Mouse (Mus musculus) retina, postnatal 7 days (tissue): ENCODE data around the gene Sec22c.
A peak's percentile ranks its signal among the peaks of the same experiment; 100 is the strongest.

Experiments used
- DNase-seq: peaks from one replicate; pipeline ENCODE4 v3.0.0-alpha.2; 2012; ENCODE audit warnings: low read depth, low spot score

Gene Sec22c

GRCm38 (mm10) chr9:121653668-121654067, 51.6 kb downstream of the Sec22c start:
- no peak for DNase-seq

- DNase-seq, result no peak
Observed at GRCm38 (mm10) chr9:121647026-121647425, 58.3 kb downstream of the Sec22c start.

DNA sequence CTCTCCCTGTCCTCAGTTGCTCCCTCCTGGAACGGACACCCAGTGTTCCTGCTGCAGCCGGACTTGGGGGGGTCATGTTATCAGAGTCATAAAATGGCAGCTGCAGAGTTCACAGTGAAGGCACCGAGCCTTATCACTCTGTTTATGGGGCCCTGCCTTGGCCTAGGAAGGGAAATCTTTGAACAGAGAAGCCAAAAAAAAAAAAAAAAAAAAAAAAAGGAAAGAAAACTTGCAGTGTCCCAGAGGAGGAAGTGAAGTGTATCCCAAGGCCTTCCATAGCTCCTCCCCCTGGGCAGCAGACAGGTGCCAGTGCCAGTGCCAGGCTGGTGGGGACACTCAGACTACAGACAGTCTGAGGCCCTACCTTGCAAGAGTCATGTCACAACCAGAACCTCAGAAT, 60.4 kb downstream of the Sec22c start:
- DNase-seq, result no peak

DNA sequence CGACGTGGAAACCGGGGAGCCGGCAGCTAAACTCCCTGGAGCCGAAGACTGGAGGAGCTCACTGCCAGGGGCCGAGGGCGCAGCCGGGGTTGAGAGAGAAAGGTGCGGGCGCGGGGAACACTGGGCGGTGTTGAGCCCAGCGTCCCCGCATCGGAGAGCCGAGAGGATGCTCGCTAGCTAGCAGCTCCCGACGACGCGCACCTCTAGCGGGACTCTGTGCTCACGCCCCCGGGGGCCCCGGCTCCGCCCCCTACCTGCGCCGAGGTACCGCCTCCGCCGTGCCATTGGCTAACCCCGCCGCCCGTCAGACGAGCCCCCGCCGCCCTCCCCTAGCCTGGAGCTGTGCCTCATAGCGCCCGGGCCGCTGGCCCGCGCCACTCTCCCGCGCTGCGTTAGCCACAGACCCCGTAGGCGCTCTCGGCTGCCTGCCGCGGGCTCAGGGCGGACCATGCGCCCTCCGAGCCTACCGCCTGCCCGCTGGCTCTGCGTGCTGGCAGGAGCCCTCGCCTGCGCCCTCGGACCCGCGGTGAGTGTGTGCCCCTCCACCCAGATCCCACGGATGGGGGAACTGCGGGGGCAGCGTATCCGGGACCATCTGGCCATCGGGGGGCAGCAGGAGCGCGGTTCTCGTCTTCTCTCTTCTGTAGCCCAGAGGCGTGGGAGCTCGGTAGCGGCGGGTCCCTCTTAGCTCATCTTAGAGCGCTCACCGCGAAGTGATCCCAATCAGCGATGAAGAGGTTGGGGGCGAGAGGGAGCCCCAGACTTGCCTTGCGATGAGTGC, 62.7 kb downstream of the Sec22c start, which contains the start of gene Vipr1:
Gene Vipr1 (plus strand): TSS at position 316 of the 781 bp plus-strand sequence.
- peak; percentile 46 for DNase-seq

- DNase-seq, result peak; percentile 51
Observed at GRCm38 (mm10) chr9:121642001-121642400, 63.3 kb downstream of the Sec22c start, which contains the start of gene Lyzl4. Gene Lyzl4, minus strand, starts transcription at chr9:121642096.

DNA sequence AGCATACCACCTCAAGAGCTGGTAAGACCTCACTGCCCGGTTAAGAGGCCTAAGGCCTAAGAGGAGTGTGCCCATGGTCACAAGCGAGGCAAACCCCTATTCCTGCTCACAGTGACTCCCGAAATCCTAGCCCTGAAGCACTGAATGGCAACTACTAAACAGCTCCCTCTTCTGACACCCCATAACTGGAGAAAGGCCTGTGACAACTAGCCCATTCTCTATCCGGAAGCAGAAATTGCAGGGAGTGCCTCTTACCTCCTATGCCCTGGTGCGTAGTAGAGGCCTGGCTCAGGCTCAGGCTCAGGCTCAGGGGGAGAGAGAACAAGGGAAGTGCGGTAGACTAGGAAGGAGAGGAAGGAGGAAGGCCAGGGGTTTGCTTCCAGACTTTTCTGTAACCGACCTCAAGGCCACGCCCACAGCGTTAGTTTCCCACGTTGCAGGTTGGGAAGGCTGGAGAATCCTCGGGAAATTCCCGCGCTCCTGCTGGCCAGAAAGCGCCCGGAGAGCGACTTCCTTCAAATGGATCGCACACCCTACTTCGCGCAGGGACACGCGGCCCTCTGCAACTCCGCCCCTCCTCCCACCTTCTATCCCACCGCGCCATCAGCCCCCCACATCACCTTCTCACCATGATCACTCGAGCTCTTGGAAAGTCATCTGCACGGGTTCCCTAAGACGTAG, 63.9 kb downstream of the Sec22c start:
- DNase-seq, result no peak

- DNase-seq, result no peak
Observed at GRCm38 (mm10) chr9:121639790-121640189, 65.5 kb downstream of the Sec22c start.

DNA sequence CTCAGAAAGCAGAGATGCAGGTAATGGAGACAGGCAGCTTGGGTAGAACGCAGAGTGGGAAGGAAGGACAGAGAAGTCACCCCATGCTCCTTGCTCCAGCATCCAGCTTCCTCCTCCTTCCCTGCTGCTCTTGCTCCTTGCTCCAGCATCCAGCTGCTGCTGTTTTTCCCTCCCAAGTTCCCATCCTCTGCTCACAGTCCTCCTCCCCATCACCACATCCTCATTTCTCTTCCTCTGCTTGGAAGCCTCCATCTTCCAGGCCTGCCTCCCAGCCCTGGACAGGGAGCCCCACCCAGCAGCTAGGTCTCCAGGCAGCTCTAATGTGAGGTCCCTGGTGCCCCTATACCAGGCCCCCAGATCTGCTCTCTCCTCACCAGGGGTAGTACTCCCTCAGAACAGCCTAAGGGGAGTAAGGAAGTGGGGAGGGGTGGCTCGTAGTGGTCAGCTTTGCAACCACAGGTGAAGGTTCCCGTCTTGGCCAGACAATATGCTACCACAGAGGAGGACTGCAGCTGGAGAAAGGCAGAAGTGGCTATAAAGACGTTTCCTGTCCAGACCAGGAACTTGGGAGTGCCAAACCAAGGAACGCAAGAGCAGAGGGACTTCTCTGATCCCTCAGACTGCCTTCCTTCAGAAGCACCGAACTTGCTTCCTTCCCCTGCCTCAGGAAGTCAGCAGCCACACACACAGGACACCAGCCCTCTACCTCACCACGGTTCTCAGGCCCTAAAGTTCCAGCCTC, 69.3 kb downstream of the Sec22c start:
- DNase-seq, result no peak

GRCm38 (mm10) chr9:121633306-121633705, 72.0 kb downstream of the Sec22c start:
- DNase-seq, result no peak

- no peak for DNase-seq
Observed at GRCm38 (mm10) chr9:121632891-121633290, 72.4 kb downstream of the Sec22c start.

DNA sequence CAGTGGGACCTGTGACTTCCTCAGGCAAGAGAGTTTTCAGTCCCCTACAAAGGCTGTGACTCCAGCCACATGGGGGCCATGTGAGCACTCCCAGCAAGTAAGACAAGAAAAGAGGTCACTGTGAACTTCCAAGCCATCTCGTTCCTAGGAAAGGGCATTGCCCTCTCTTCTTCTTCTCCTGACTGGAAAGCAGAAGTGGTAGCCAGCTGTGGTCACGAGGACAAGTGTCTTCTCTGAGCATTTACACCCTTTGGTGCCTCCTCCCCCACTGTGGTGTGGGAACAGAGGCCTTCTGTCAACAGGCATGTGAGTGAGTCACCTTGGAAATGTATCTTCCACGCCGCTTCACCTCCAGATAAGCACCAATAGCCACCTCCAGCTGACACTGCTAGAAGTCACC, 73.3 kb downstream of the Sec22c start:
- no peak for DNase-seq

- no peak for DNase-seq
Observed at GRCm38 (mm10) chr9:121630627-121631026, 74.7 kb downstream of the Sec22c start.
